Mouse (Mus musculus): Measurements from ENCODE around the gene Ets1.

The Ets1 gene

GRCm38 (mm10) chr9:32725902-32726301, 89.9 kb downstream of the Ets1 start:
- in situ Hi-C loops (cut with MboI; ENCODE audit: low sequenced_read_pairs): no loop called here

GRCm38 (mm10) chr9:32726595-32726994, 90.6 kb downstream of the Ets1 start:
- in situ Hi-C loops (cut with MboI; ENCODE audit: low sequenced_read_pairs): no loop called here

- in situ Hi-C loops (cut with MboI; ENCODE audit: low sequenced_read_pairs): no loop called here
Measured at GRCm38 (mm10) chr9:32727058-32727457, 91.0 kb downstream of the Ets1 start.

- in situ Hi-C loops (cut with MboI; ENCODE audit: low sequenced_read_pairs): no loop called here
Measured at GRCm38 (mm10) chr9:32728306-32728705, 92.3 kb downstream of the Ets1 start.

GRCm38 (mm10) chr9:32728806-32729205, 92.8 kb downstream of the Ets1 start:
- in situ Hi-C loops (cut with MboI; ENCODE audit: low sequenced_read_pairs): no loop called here

GRCm38 (mm10) chr9:32729207-32729606, 93.2 kb downstream of the Ets1 start:
- in situ Hi-C loops (cut with MboI; ENCODE audit: low sequenced_read_pairs): no loop called here

GRCm38 (mm10) chr9:32730001-32730655, 94.1 kb downstream of the Ets1 start:
- in situ Hi-C loops (cut with MboI; ENCODE audit: low sequenced_read_pairs): no loop called here

- in situ Hi-C loops (cut with MboI; ENCODE audit: low sequenced_read_pairs): no loop called here
Measured at GRCm38 (mm10) chr9:32730656-32731590, 94.9 kb downstream of the Ets1 start.

- in situ Hi-C loops (cut with MboI; ENCODE audit: low sequenced_read_pairs): no loop called here
Measured at GRCm38 (mm10) chr9:32731787-32732186, 95.8 kb downstream of the Ets1 start.

- in situ Hi-C loops (cut with MboI; ENCODE audit: low sequenced_read_pairs): no loop called here
Measured at GRCm38 (mm10) chr9:32735071-32735470, 99.0 kb downstream of the Ets1 start.

- in situ Hi-C loops (cut with MboI; ENCODE audit: low sequenced_read_pairs): no loop called here
Measured at GRCm38 (mm10) chr9:32736051-32736450, 100.0 kb downstream of the Ets1 start.

- in situ Hi-C loops (cut with MboI; ENCODE audit: low sequenced_read_pairs): no loop called here
Measured at GRCm38 (mm10) chr9:32739988-32740387, 104.0 kb downstream of the Ets1 start.

- in situ Hi-C loops (cut with MboI; ENCODE audit: low sequenced_read_pairs): no loop called here
Measured at GRCm38 (mm10) chr9:32740751-32741387, 104.8 kb downstream of the Ets1 start.

- in situ Hi-C loops (cut with MboI; ENCODE audit: low sequenced_read_pairs): no loop called here
Measured at GRCm38 (mm10) chr9:32741681-32742080, 105.7 kb downstream of the Ets1 start.

GRCm38 (mm10) chr9:32743157-32743556, 107.1 kb downstream of the Ets1 start:
- in situ Hi-C loops (cut with MboI; ENCODE audit: low sequenced_read_pairs): no loop called here

- in situ Hi-C loops (cut with MboI; ENCODE audit: low sequenced_read_pairs): no loop called here
Measured at GRCm38 (mm10) chr9:32743642-32744161, 107.7 kb downstream of the Ets1 start.

GRCm38 (mm10) chr9:32744288-32744687, 108.3 kb downstream of the Ets1 start:
- in situ Hi-C loops (cut with MboI; ENCODE audit: low sequenced_read_pairs): no loop called here

GRCm38 (mm10) chr9:32745079-32745763, 109.2 kb downstream of the Ets1 start:
- in situ Hi-C loops (cut with MboI; ENCODE audit: low sequenced_read_pairs): no loop called here

- in situ Hi-C loops (cut with MboI; ENCODE audit: low sequenced_read_pairs): no loop called here
Measured at GRCm38 (mm10) chr9:32745998-32746397, 110.0 kb downstream of the Ets1 start.

GRCm38 (mm10) chr9:32746615-32747014, 110.6 kb downstream of the Ets1 start:
- in situ Hi-C loops (cut with MboI; ENCODE audit: low sequenced_read_pairs): no loop called here

- in situ Hi-C loops (cut with MboI; ENCODE audit: low sequenced_read_pairs): no loop called here
Measured at GRCm38 (mm10) chr9:32747624-32748023, 111.6 kb downstream of the Ets1 start.

All from CH12F3 (cell line).